19 mouse cellular contexts compared by ENCODE assay signal in genomic region chr6:119922544-119922943, GRCm38 (mm10).
"Had no signal": no experiment of that assay in that cellular context is flagged by ENCODE, and none has a peak within 500 bp of the region (broad histone marks: within the 10 kb centered on the region; RNA-seq: fewer than 3 reads in every experiment).

No protein-coding gene starts in this region.

- H3K27me3 ChIP-seq: midbrain, embryonic 12.5 days; neural tube, embryonic 13.5 days; neural tube, embryonic 15.5 days had no signal

- H3K4me1 ChIP-seq: midbrain, embryonic 10.5 days; midbrain, embryonic 12.5 days; neural tube, embryonic 13.5 days; neural tube, embryonic 15.5 days had no signal

- H3K4me3 ChIP-seq: midbrain, embryonic 10.5 days; midbrain, embryonic 12.5 days; myocyte; neural tube, embryonic 13.5 days; neural tube, embryonic 15.5 days had no signal

- H3K4me2 ChIP-seq: lung, embryonic 14.5 days; midbrain, embryonic 12.5 days; neural tube, embryonic 13.5 days; neural tube, embryonic 15.5 days had no signal

- ATAC-seq: midbrain, embryonic 16.5 days had no signal

- DNase-seq: lung, adult 18-20 months; lung, embryonic 14.5 days; lung, postnatal 10 days; lung, postnatal 4 days; midbrain, embryonic 14.5 days; retina, postnatal 1 day; right cerebral cortex, adult 18-20 months; right cerebral cortex, postnatal 25 days; right cerebral cortex, postnatal 4 days; spleen, adult 18-20 months; thymus, adult 18-20 months; thymus, postnatal 14 days; thymus, postnatal 4 days had no signal

- H3K9me3 ChIP-seq: midbrain, embryonic 10.5 days; midbrain, embryonic 12.5 days; neural tube, embryonic 13.5 days; neural tube, embryonic 15.5 days had no signal

- H3K9ac ChIP-seq: lung, embryonic 14.5 days; midbrain, embryonic 12.5 days; neural tube, embryonic 13.5 days; neural tube, embryonic 15.5 days had no signal

- H3K27ac ChIP-seq: midbrain, embryonic 10.5 days; midbrain, embryonic 12.5 days; neural tube, embryonic 13.5 days; neural tube, embryonic 15.5 days had no signal
